Mouse (Mus musculus) A20 (cell line): ENCODE data around the gene Mrtfb.

ENCODE experiments used
- DNase-seq: peaks from one replicate; pipeline ENCODE4 v3.0.0-alpha.2; 2011; ENCODE audit warnings: low read depth, low spot score

Mrtfb gene

GRCm38 (mm10) chr16:13437770-13438372 lies 181.6 kb downstream of the Mrtfb start:
- peak; percentile 76 for DNase-seq

- peak; percentile 61 for DNase-seq
These were observed 184.2 kb downstream of the Mrtfb start for GRCm38 (mm10) chr16:13440468-13440867.

- no peak for DNase-seq
These were observed 187.5 kb downstream of the Mrtfb start for GRCm38 (mm10) chr16:13443764-13444163.

GRCm38 (mm10) chr16:13445461-13445860 lies 189.2 kb downstream of the Mrtfb start:
- DNase-seq = no peak

GRCm38 (mm10) chr16:13446488-13446887 lies 190.2 kb downstream of the Mrtfb start:
- no peak for DNase-seq

- DNase-seq = no peak
These were observed 190.6 kb downstream of the Mrtfb start for GRCm38 (mm10) chr16:13446971-13447283.

- no peak for DNase-seq
These were observed 191.2 kb downstream of the Mrtfb start for GRCm38 (mm10) chr16:13447284-13448050.

GRCm38 (mm10) chr16:13448051-13448705 lies 191.9 kb downstream of the Mrtfb start:
- DNase-seq = no peak

GRCm38 (mm10) chr16:13448706-13449090 lies 192.4 kb downstream of the Mrtfb start:
- no peak for DNase-seq

GRCm38 (mm10) chr16:13449491-13449890 lies 193.2 kb downstream of the Mrtfb start:
- DNase-seq = no peak

- no peak for DNase-seq
These were observed 194.6 kb downstream of the Mrtfb start for GRCm38 (mm10) chr16:13450831-13451230.

- no peak for DNase-seq
These were observed 195.7 kb downstream of the Mrtfb start for GRCm38 (mm10) chr16:13451991-13452390.

GRCm38 (mm10) chr16:13452661-13453060 lies 196.4 kb downstream of the Mrtfb start:
- DNase-seq = no peak

- no peak for DNase-seq
These were observed 197.8 kb downstream of the Mrtfb start for GRCm38 (mm10) chr16:13454026-13454600.

GRCm38 (mm10) chr16:13455560-13455959 lies 199.3 kb downstream of the Mrtfb start:
- no peak for DNase-seq

- no peak for DNase-seq
These were observed 202.3 kb downstream of the Mrtfb start for GRCm38 (mm10) chr16:13458556-13458955.

GRCm38 (mm10) chr16:13460071-13460470 lies 203.8 kb downstream of the Mrtfb start:
- DNase-seq = no peak

- no peak for DNase-seq
These were observed 204.6 kb downstream of the Mrtfb start for GRCm38 (mm10) chr16:13460777-13461408.

- peak; percentile 9 for DNase-seq
These were observed 208.4 kb downstream of the Mrtfb start for GRCm38 (mm10) chr16:13464662-13465061.
